In genomic region chr2:35461131-35461947, GRCm38 (mm10) we compare ENCODE assay signal across 8 mouse cellular contexts. TPM values are rescaled to one million over a fixed set of nuclear protein-coding genes. Genes with fewer than 3 reads are reported as not detected.
DNase-seq lines count a peak whose midpoint lies in the region; ATAC-seq and TF ChIP-seq lines count a peak whose summit lies in the region.

No protein-coding gene starts in this region.

- H3K36me3 ChIP-seq in hindbrain, embryonic 11.5 days (ENCODE audit: control insufficient read depth, insufficient read depth, low read length) = no peaks in the 10 kb centered on the region
- H3K36me3 ChIP-seq in liver, embryonic 13.5 days = peaks cover 8% of the 10 kb centered on the region
- H3K36me3 ChIP-seq in neural tube, embryonic 12.5 days = no peaks in the 10 kb centered on the region

- DNase-seq in kidney, adult 9 months = peak; percentile 26
- DNase-seq in kidney, adult 11 months = no peak
- peak; percentile 39 for DNase-seq in hindbrain, embryonic 11.5 days (ENCODE audit: low spot score)
- peak; percentile 76 for DNase-seq in liver, embryonic 13.5 days
- no peak for DNase-seq in layer of hippocampus, adult 11-12 months (ENCODE audit: low spot score)
- no peak for DNase-seq in adrenal gland, postnatal 4 days (ENCODE audit: low spot score in 2 of 2)

- peak overlapping the region; percentile 96 for H3K27ac ChIP-seq in embryonic fibroblast, embryonic 13.5 days (ENCODE audit: insufficient read depth, low read length)
- no peak overlapping the region for H3K27ac ChIP-seq in hindbrain, embryonic 11.5 days (ENCODE audit: low read depth, low read length)
- H3K27ac ChIP-seq in liver, embryonic 13.5 days = peak overlapping the region; percentile 76
- no peak overlapping the region for H3K27ac ChIP-seq in neural tube, embryonic 12.5 days

- peak overlapping the region; percentile 99 for H3K4me2 ChIP-seq in hindbrain, embryonic 11.5 days (replicated peaks; ENCODE audit: low read depth, low read length)
- peak overlapping the region; percentile 96 for H3K4me2 ChIP-seq in liver, embryonic 13.5 days
- H3K4me2 ChIP-seq in neural tube, embryonic 12.5 days (replicated peaks) = peak overlapping the region; percentile 99

- H3K4me1 ChIP-seq in embryonic fibroblast, embryonic 13.5 days (ENCODE audit: control insufficient read depth, insufficient read depth, low read length) = peaks cover 4% of the 10 kb centered on the region; the same call in 1 of the 2 replicates
- H3K4me1 ChIP-seq in hindbrain, embryonic 11.5 days (replicated peaks; ENCODE audit: control insufficient read depth, insufficient read depth, low read length) = no peaks in the 10 kb centered on the region
- H3K4me1 ChIP-seq in liver, embryonic 13.5 days (replicated peaks) = peaks cover 65% of the 10 kb centered on the region
- H3K4me1 ChIP-seq in neural tube, embryonic 12.5 days = peaks cover 18% of the 10 kb centered on the region

- WGBS in hindbrain, embryonic 11.5 days = 3% methylated on average over 19 of the region's 20 CpGs
- 2% methylated on average over 20 of the region's 20 CpGs for WGBS in liver, embryonic 13.5 days (ENCODE audit: insufficient replicate concordance)
- 4% methylated on average over 20 of the region's 20 CpGs for WGBS in neural tube, embryonic 12.5 days

- TF ChIP-seq POLR2A in embryonic fibroblast, embryonic 13.5 days (IDR thresholded peaks at IDR 0.05; ENCODE audit: low read depth, low read length) = peak; percentile 57

- TF ChIP-seq CTCF in embryonic fibroblast, embryonic 13.5 days (IDR thresholded peaks at IDR 0.05; ENCODE audit: borderline replicate concordance, insufficient read depth, low read length) = no peak

- H3K9me3 ChIP-seq in hindbrain, embryonic 11.5 days (ENCODE audit: control insufficient read depth, low read length) = no peaks in the 10 kb centered on the region
- no peaks in the 10 kb centered on the region for H3K9me3 ChIP-seq in liver, embryonic 13.5 days (replicated peaks)
- H3K9me3 ChIP-seq in neural tube, embryonic 12.5 days = no peaks in the 10 kb centered on the region

- H3K4me3 ChIP-seq in embryonic fibroblast, embryonic 13.5 days (ENCODE audit: insufficient read depth, low read length) = peak overlapping the region; percentile 68
- H3K4me3 ChIP-seq in hindbrain, embryonic 11.5 days (ENCODE audit: low read depth, low read length) = peak overlapping the region; percentile 62
- peak overlapping the region; percentile 71 for H3K4me3 ChIP-seq in liver, embryonic 13.5 days (replicated peaks)
- H3K4me3 ChIP-seq in neural tube, embryonic 12.5 days = peak overlapping the region; percentile 56

- no peak overlapping the region for H3K9ac ChIP-seq in hindbrain, embryonic 11.5 days (ENCODE audit: low read depth, low read length)
- H3K9ac ChIP-seq in liver, embryonic 13.5 days = peak overlapping the region; percentile 79
- H3K9ac ChIP-seq in neural tube, embryonic 12.5 days = peak overlapping the region; percentile 74; the same call in 1 of the 2 replicates

- no peaks in the 10 kb centered on the region; the same call in none of the 2 replicates for H3K27me3 ChIP-seq in hindbrain, embryonic 11.5 days (ENCODE audit: control insufficient read depth, insufficient read depth, low read length)
- no peaks in the 10 kb centered on the region for H3K27me3 ChIP-seq in liver, embryonic 13.5 days
- H3K27me3 ChIP-seq in neural tube, embryonic 12.5 days (replicated peaks) = peaks cover 16% of the 10 kb centered on the region

- no peak for ATAC-seq in hindbrain, embryonic 11.5 days (ENCODE audit: low FRiP score)
- peak; percentile 85 for ATAC-seq in liver, embryonic 13.5 days (ENCODE audit: low read depth)
- ATAC-seq in neural tube, embryonic 12.5 days (ENCODE audit: low FRiP score, low read depth) = no peak

RNA-seq across cellular contexts. Expression of gene Ggta1, which starts 1.7 kb away (rescaled TPM):
- 58.5 and 77.0 TPM in 2 replicates for polyA plus RNA-seq in embryonic fibroblast, embryonic 13.5 days (2011; ENCODE audit: insufficient read length, low read depth, missing spikeins)
- polyA plus RNA-seq in hindbrain, embryonic 11.5 days (2014; fragmentation: Nextera tagmentation; extraction: Ambion mirVana) = 5.6 and 5.9 TPM in 2 replicates
- polyA plus RNA-seq in liver, embryonic 13.5 days (2015; fragmentation: Nextera tagmentation; extraction: Ambion mirVana) = 7.8 and 9.4 TPM in 2 replicates
- 9.0 and 9.5 TPM in 2 replicates for polyA plus RNA-seq in neural tube, embryonic 12.5 days (2016; fragmentation: Nextera tagmentation; extraction: Ambion mirVana)
- 10 to 100 TPM; 15.0 to 15.4 TPM for total RNA-seq in adrenal gland, postnatal 4 days (2021)

Comparison
In these comparisons a context has a peak if more than half of its experiments do, and no peak if none do; other contexts are left out.
1. DNase-seq: peak in kidney, adult 9 months (single experiment), hindbrain, embryonic 11.5 days (single experiment) and liver, embryonic 13.5 days (single experiment); none in kidney, adult 11 months (single experiment), layer of hippocampus, adult 11-12 months (single experiment) and adrenal gland, postnatal 4 days (0 of 2).
2. H3K27ac ChIP-seq: peak in embryonic fibroblast, embryonic 13.5 days (single experiment) and liver, embryonic 13.5 days (single experiment); none in hindbrain, embryonic 11.5 days (single experiment) and neural tube, embryonic 12.5 days (single experiment).
3. Peak in every context shown above with its lines, with median percentiles within 50 percentile points of each other: H3K4me3 ChIP-seq and H3K4me2 ChIP-seq.